Mouse (Mus musculus) hindbrain, postnatal 0 days (tissue): ENCODE results near the gene Junb. TPM values are rescaled to one million over a fixed set of nuclear protein-coding genes. Genes with fewer than 3 reads are reported as not detected.

Experiments
- ATAC-seq: fragments of 200-750 bp; cut with Nextera tagmentation; 2 replicates; pipeline ENCODE4 v1.8.0; 2017; ENCODE audit warnings: mild to moderate bottlenecking, moderate TSS enrichment, moderate library complexity
- DNase-seq: peaks from one replicate; pipeline ENCODE4 v3.0.0-alpha.2; 2015; ENCODE audit warnings: low spot score
- H3K27ac ChIP-seq: fragments of 300-500 bp; sonication (generic); 2 replicates; pipeline ENCODE4 v1.5.1; 2014; ENCODE audit warnings: mild to moderate bottlenecking
- H3K27me3 ChIP-seq: fragments of 300-500 bp; sonication (generic); 2 replicates; pipeline ENCODE4 v1.6.1; 2014; ENCODE audit warnings: low read length, mixed read lengths; ENCODE audit not compliant: insufficient read depth
- H3K36me3 ChIP-seq: fragments of 300-500 bp; sonication (generic); 2 replicates; pipeline ENCODE4 v1.6.1; 2014; ENCODE audit warnings: low read length, mixed read lengths; ENCODE audit not compliant: insufficient read depth
- H3K4me1 ChIP-seq: fragments of 300-500 bp; sonication (generic); 2 replicates; pipeline ENCODE4 v1.6.1; 2014; ENCODE audit warnings: antibody characterized with exemption, low read length, mixed read lengths; ENCODE audit not compliant: insufficient read depth
- H3K4me2 ChIP-seq: fragments of 300-500 bp; sonication (generic); 2 replicates; pipeline ENCODE4 v1.6.1; 2014; ENCODE audit warnings: low read depth, mild to moderate bottlenecking, low read length, moderate library complexity, mixed read lengths
- H3K4me3 ChIP-seq: fragments of 300-500 bp; sonication (generic); 2 replicates; pipeline ENCODE4 v1.5.1; 2014; ENCODE audit warnings: low read length
- H3K9ac ChIP-seq: fragments of 300-500 bp; sonication (generic); replicated peaks from 2 replicates; pipeline ENCODE4 v1.6.1; 2014; ENCODE audit warnings: mild to moderate bottlenecking, low read length, moderate library complexity, mixed read lengths
- H3K9me3 ChIP-seq: fragments of 300-500 bp; sonication (generic); 2 replicates; pipeline ENCODE4 v1.6.1; 2016; ENCODE audit warnings: low read length, mixed read lengths
- CTCF ChIP-seq: IDR thresholded peaks from 2 replicates; pipeline ENCODE4 v1.5.1; 2016; ENCODE audit warnings: antibody characterized with exemption, control low read depth, low read depth
- WGBS: fragments of 180-500 bp; shearing (Covaris S2); extraction: QIAGEN DNeasy Blood & Tissue Kit; methylation state at CpG from one replicate; pipeline ENCODE4 v1.1.7; 2014; 5-methylcytosine and 5-hydroxymethylcytosine counted together
- polyA plus RNA-seq: library from polyadenylated mRNA; unstranded; fragments of >200 nt; fragmentation: Nextera tagmentation; extraction: Ambion mirVana; gene quantifications from 2 replicates; pipeline ENCODE4 v1.2.1, GENCODE M21; 2015
- total RNA-seq: library from RNA; depleted of rRNA; stranded (reverse); fragments of >200 nt; gene quantifications from 2 replicates; pipeline ENCODE4 v1.2.3, GENCODE M21; 2014

Junb gene
- total and polyA plus RNA-seq, 2 experiments from 2014 or later: 7.9 to 17.8 TPM

DNA sequence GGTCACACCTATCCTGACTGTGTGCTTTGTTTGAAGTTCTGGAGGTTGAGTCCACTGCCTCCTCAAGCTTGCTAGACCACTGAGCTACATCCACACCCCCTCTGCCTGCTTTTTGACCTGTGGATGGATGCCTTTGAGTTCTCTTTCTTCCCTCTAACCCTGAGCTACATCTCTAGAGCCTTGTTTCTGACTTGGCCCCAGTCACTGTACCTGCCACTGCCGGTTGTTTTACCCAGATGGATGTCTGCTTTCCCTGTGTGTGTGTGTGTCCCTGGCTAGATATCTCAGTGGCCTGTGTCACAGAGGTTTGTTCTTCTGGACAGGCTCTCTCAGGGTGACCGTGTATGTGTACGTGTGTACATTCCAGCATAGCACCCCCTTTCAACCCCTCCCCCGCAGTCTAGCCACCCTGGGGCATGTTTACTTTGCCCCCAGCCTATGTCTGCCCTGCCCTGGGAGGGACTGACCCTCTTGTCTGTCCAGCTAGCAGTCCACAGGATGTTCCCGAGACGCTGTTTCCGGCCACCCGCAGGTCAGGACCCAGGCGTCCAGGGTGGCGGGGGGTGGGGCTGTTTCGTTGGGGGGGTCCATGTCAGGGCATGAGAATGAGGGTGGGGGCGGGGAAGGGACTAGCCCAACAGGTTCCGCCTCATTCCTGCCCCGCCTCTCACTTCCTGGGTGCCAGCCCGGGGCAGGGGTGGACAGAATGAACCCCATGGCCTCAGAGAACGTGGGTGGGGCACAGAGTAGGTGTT lies 6.0 kb upstream of the Junb start:
- Histone ChIP-seq H3K4me3 (peak overlapping the region; percentile 51; the same call in 1 of the 2 replicates), H3K36me3 (no peaks in the 10 kb centered on the region), H3K27me3 (no peaks in the 10 kb centered on the region), H3K9me3 (no peaks in the 10 kb centered on the region), H3K9ac (peak overlapping the region; percentile 52), H3K4me2 (peak overlapping the region; percentile 99), H3K4me1 (peaks cover 28% of the 10 kb centered on the region), H3K27ac (peak overlapping the region; percentile 75; the same call in 1 of the 2 replicates)
- 17% methylated on average over 16 of the region's 16 CpGs for WGBS
- ATAC-seq: no peak
- no peak for TF ChIP-seq CTCF
- DNase-seq: no peak

- H3K9ac ChIP-seq: no peak overlapping the region
- H3K4me3 ChIP-seq: no peak overlapping the region
- peaks cover 40% of the 10 kb centered on the region for H3K4me1 ChIP-seq
- no peaks in the 10 kb centered on the region for H3K27me3 ChIP-seq
- no peak for TF ChIP-seq CTCF
- H3K9me3 ChIP-seq: no peaks in the 10 kb centered on the region
- ATAC-seq: no peak
- no peaks in the 10 kb centered on the region for H3K36me3 ChIP-seq
- no peak for DNase-seq
- H3K4me2 ChIP-seq: no peak overlapping the region
- 77% methylated on average over 3 of the region's 3 CpGs for WGBS
- no peak overlapping the region for H3K27ac ChIP-seq
Observed at GRCm38 (mm10) chr8:84982499-84983011, 4.0 kb upstream of the Junb start.

- Histone ChIP-seq H3K27me3 (no peaks in the 10 kb centered on the region), H3K4me2 (no peak overlapping the region), H3K9ac (no peak overlapping the region), H3K36me3 (no peaks in the 10 kb centered on the region), H3K4me1 (peaks cover 40% of the 10 kb centered on the region), H3K4me3 (no peak overlapping the region), H3K27ac (no peak overlapping the region), H3K9me3 (no peaks in the 10 kb centered on the region)
- TF ChIP-seq CTCF: no peak
- DNase-seq (no peak), ATAC-seq (no peak)
- 77% methylated on average over 15 of the region's 15 CpGs for WGBS
Observed at GRCm38 (mm10) chr8:84981644-84982498, 3.4 kb upstream of the Junb start.

DNA sequence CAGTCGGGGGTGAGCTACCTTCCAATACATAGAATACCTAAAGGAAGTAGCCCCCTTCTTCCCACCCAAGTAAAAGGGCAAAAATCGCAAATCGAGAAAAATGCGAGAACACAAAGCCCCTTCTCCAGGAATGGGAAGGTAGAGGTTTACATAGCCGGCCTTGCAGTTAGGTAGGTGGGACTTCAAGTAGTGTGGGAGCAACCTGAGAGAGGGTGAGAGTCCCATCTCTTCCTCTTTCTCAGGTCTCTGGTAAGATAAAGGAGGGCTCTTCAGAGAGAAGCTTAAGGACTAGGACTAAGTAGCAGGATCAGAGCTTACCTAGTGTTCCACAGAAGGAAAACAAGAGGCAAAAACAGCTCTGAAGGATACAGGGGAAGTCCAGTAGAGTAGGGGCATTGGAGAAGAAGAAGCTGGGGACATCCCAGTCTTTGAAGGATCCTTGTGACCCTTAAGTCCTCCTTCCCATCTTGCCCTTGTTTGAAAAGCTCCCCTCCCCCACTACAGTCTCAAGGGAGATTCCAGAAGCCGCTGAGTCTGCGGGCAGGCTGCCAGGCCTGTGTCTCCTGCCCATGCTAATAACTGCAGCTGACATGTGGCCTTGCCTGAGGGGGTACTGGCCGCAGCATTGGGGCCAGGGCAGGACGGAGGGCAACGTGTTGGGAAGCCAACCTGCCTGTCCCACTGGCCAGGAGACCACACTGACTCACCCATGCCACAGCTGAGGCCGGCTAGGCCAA lies 2.3 kb upstream of the Junb start:
- Histone ChIP-seq H3K36me3 (no peaks in the 10 kb centered on the region), H3K4me2 (peak overlapping the region; percentile 98; the same call in 1 of the 2 replicates), H3K27ac (peak overlapping the region; percentile 48; the same call in 1 of the 2 replicates), H3K4me1 (peaks cover 45% of the 10 kb centered on the region), H3K9me3 (no peaks in the 10 kb centered on the region), H3K27me3 (no peaks in the 10 kb centered on the region), H3K9ac (peak overlapping the region; percentile 43; the same call in 1 of the 2 replicates), H3K4me3 (no peak overlapping the region)
- peak; percentile 68 for DNase-seq
- ATAC-seq: no peak
- TF ChIP-seq CTCF: no peak
- 28% methylated on average over 11 of the region's 11 CpGs for WGBS

- Histone ChIP-seq H3K4me2 (peak overlapping the region; percentile 98), H3K9ac (peak overlapping the region; percentile 47), H3K9me3 (no peaks in the 10 kb centered on the region), H3K4me1 (peaks cover 36% of the 10 kb centered on the region), H3K27ac (peak overlapping the region; percentile 67; the same call in 1 of the 2 replicates), H3K4me3 (peak overlapping the region; percentile 29), H3K36me3 (no peaks in the 10 kb centered on the region), H3K27me3 (no peaks in the 10 kb centered on the region)
- DNase-seq: peak; percentile 93
- 4% methylated on average over 41 of the region's 42 CpGs for WGBS
- ATAC-seq: peak; percentile 57
- no peak for TF ChIP-seq CTCF
Observed at GRCm38 (mm10) chr8:84979599-84980421, 1.3 kb upstream of the Junb start.
